8 mouse cellular contexts compared by ENCODE assay signal in genomic region chr1:61552577-61553517, GRCm38 (mm10).
A peak's percentile ranks its signal among the peaks of the same experiment; 100 is the strongest.
DNase-seq lines count a peak whose midpoint lies in the region; ATAC-seq and TF ChIP-seq lines count a peak whose summit lies in the region.

No protein-coding gene starts in this region.

- H3K4me3 ChIP-seq in intestine, embryonic 14.5 days (ENCODE audit: low read depth, low read length) = no peak overlapping the region
- H3K4me3 ChIP-seq in intestine, postnatal 0 days (ENCODE audit: low read depth, low read length) = no peak overlapping the region
- no peak overlapping the region for H3K4me3 ChIP-seq in liver, postnatal 0 days (ENCODE audit: low read depth, low read length)
- no peak overlapping the region for H3K4me3 ChIP-seq in stomach, embryonic 14.5 days (ENCODE audit: low read depth, low read length)

- no peak for TF ChIP-seq CTCF in intestine, postnatal 0 days (IDR thresholded peaks at IDR 0.05; ENCODE audit: low read depth)
- no peak for TF ChIP-seq CTCF in liver, postnatal 0 days (IDR thresholded peaks at IDR 0.05; ENCODE audit: low read depth)

- ATAC-seq in intestine, embryonic 14.5 days (replicated peaks; ENCODE audit: low FRiP score, low TSS enrichment, low read depth) = no peak
- ATAC-seq in intestine, postnatal 0 days = no peak
- no peak for ATAC-seq in liver, postnatal 0 days
- 0 out of 2 replicates have a peak, but pooled peaks have one; percentile 18 for ATAC-seq in stomach, embryonic 14.5 days (ENCODE audit: insufficient number of reproducible peaks, insufficient read depth, low FRiP score, low read depth)
- ATAC-seq in inflammation-experienced regulatory T-cells, adult 6 months = no peak

- H3K4me2 ChIP-seq in intestine, embryonic 14.5 days (ENCODE audit: low read length) = no peak overlapping the region
- no peak overlapping the region; the same call in 1 of the 2 replicates for H3K4me2 ChIP-seq in intestine, postnatal 0 days (replicated peaks; ENCODE audit: low read depth)
- no peak overlapping the region for H3K4me2 ChIP-seq in liver, postnatal 0 days (ENCODE audit: low read depth, low read length)
- no peak overlapping the region for H3K4me2 ChIP-seq in stomach, embryonic 14.5 days (replicated peaks; ENCODE audit: low read depth, low read length)

- H3K4me1 ChIP-seq in intestine, embryonic 14.5 days (replicated peaks; ENCODE audit: control insufficient read depth, insufficient read depth, low read length) = no peaks in the 10 kb centered on the region
- H3K4me1 ChIP-seq in intestine, postnatal 0 days (replicated peaks; ENCODE audit: control insufficient read depth, insufficient read depth, low read length) = no peaks in the 10 kb centered on the region
- no peaks in the 10 kb centered on the region for H3K4me1 ChIP-seq in liver, postnatal 0 days (ENCODE audit: insufficient read depth)
- peaks cover 5% of the 10 kb centered on the region; the same call in 1 of the 2 replicates for H3K4me1 ChIP-seq in stomach, embryonic 14.5 days (ENCODE audit: control insufficient read depth, insufficient read depth, low read length)

- WGBS in intestine, embryonic 14.5 days = 51% methylated on average over 21 of the region's 21 CpGs
- WGBS in intestine, postnatal 0 days = 62% methylated on average over 21 of the region's 21 CpGs
- WGBS in liver, postnatal 0 days (ENCODE audit: insufficient replicate concordance) = 81% methylated on average over 21 of the region's 21 CpGs
- 63% methylated on average over 21 of the region's 21 CpGs for WGBS in stomach, embryonic 14.5 days

- H3K36me3 ChIP-seq in intestine, embryonic 14.5 days (ENCODE audit: control insufficient read depth, insufficient read depth, low read length) = no peaks in the 10 kb centered on the region
- no peaks in the 10 kb centered on the region for H3K36me3 ChIP-seq in intestine, postnatal 0 days (ENCODE audit: control insufficient read depth, insufficient read depth)
- no peaks in the 10 kb centered on the region for H3K36me3 ChIP-seq in liver, postnatal 0 days (replicated peaks; ENCODE audit: insufficient read depth, low read length)
- no peaks in the 10 kb centered on the region for H3K36me3 ChIP-seq in stomach, embryonic 14.5 days (ENCODE audit: control insufficient read depth, insufficient read depth, low read length)

- no peak overlapping the region for H3K9ac ChIP-seq in intestine, embryonic 14.5 days (ENCODE audit: low read length)
- H3K9ac ChIP-seq in intestine, postnatal 0 days (ENCODE audit: low read depth, low read length) = no peak overlapping the region
- H3K9ac ChIP-seq in liver, postnatal 0 days (replicated peaks) = no peak overlapping the region
- H3K9ac ChIP-seq in stomach, embryonic 14.5 days (replicated peaks; ENCODE audit: low read depth, low read length) = no peak overlapping the region

- no peaks in the 10 kb centered on the region for H3K27me3 ChIP-seq in intestine, embryonic 14.5 days (replicated peaks; ENCODE audit: control insufficient read depth, insufficient read depth, low read length)
- H3K27me3 ChIP-seq in intestine, postnatal 0 days (replicated peaks; ENCODE audit: control insufficient read depth, insufficient read depth, low read length) = no peaks in the 10 kb centered on the region
- no peaks in the 10 kb centered on the region for H3K27me3 ChIP-seq in liver, postnatal 0 days (ENCODE audit: insufficient read depth, low read length)
- no peaks in the 10 kb centered on the region for H3K27me3 ChIP-seq in stomach, embryonic 14.5 days (ENCODE audit: control insufficient read depth, insufficient read depth, low read length)

- no peaks in the 10 kb centered on the region for H3K9me3 ChIP-seq in intestine, embryonic 14.5 days (ENCODE audit: control insufficient read depth, low read length)
- no peaks in the 10 kb centered on the region for H3K9me3 ChIP-seq in intestine, postnatal 0 days (ENCODE audit: control insufficient read depth)
- H3K9me3 ChIP-seq in liver, postnatal 0 days (ENCODE audit: low read length) = no peaks in the 10 kb centered on the region
- no peaks in the 10 kb centered on the region for H3K9me3 ChIP-seq in stomach, embryonic 14.5 days (ENCODE audit: control insufficient read depth, low read depth, low read length)

- no peak overlapping the region for H3K27ac ChIP-seq in intestine, embryonic 14.5 days (ENCODE audit: low read depth)
- H3K27ac ChIP-seq in intestine, postnatal 0 days (ENCODE audit: low read depth, low read length) = no peak overlapping the region
- H3K27ac ChIP-seq in liver, postnatal 0 days (ENCODE audit: low read depth) = no peak overlapping the region
- H3K27ac ChIP-seq in stomach, embryonic 14.5 days (ENCODE audit: low read length) = no peak overlapping the region

- DNase-seq in intestine, embryonic 14.5 days (ENCODE audit: low spot score) = peak; percentile 63
- peak; percentile 53 to 61 for DNase-seq in adrenal gland, postnatal 36 days
- peak; percentile 31 for DNase-seq in forelimb bud, embryonic 11.5 days (ENCODE audit: low read depth, low spot score)
- peak; percentile 37 for DNase-seq in liver, postnatal 0 days
- no peak for DNase-seq in natural killer cell, adult 2 months (ENCODE audit: low spot score in 2 of 2)

- no peak for TF ChIP-seq EP300 in liver, postnatal 0 days (IDR thresholded peaks at IDR 0.05; ENCODE audit: low read depth)

Comparison
In these comparisons a context has a peak if more than half of its experiments do, and no peak if none do; other contexts are left out.
1. DNase-seq: peak in intestine, embryonic 14.5 days (single experiment), adrenal gland, postnatal 36 days (2 of 2), forelimb bud, embryonic 11.5 days (single experiment) and liver, postnatal 0 days (single experiment); none in natural killer cell, adult 2 months (0 of 2).